Mouse (Mus musculus): ENCODE results near the gene Pear1. TPM values are rescaled to one million over a fixed set of nuclear protein-coding genes. Genes with fewer than 3 reads are reported as not detected.
A peak's percentile ranks its signal among the peaks of the same experiment; 100 is the strongest.

Pear1 gene
- total and polyA plus RNA-seq, 3 experiments, result 0.20 to 1.2 (median 0.46) TPM

DNA sequence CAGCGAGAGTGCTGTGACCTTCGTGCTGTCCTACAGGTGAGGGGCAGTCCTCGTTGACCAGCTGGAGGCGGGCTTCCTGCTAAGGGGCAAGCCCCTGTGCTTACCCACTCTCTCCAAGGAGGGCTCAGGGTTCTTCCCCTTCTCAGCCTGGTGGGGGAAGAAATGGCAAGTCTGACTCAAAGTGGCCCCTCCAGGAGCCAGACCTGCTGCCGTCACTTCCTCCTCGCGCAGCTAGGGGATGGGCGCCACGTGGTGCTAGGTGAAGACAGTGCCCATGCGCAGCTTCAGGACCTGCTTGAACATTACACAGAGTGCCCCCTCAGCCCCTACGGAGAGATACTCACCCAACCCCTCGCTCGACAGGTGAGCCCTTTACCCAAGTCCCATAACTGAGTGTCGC is 25.0 kb upstream of the Pear1 start (continued):
- TF ChIP-seq CHD1 (IDR thresholded peaks at IDR 0.05; ENCODE audit: low read depth, low read length) (no peak), ZMIZ1 (IDR thresholded peaks at IDR 0.05; ENCODE audit: low read depth, low read length) (no peak; the same call in 1 of the 2 replicates), USF2 (conservative IDR thresholded peaks at IDR 0.05; ENCODE audit: low read depth, low read length) (peak; percentile 77), SIN3A (IDR thresholded peaks at IDR 0.05; ENCODE audit: low read length) (peak; percentile 97)

DNA sequence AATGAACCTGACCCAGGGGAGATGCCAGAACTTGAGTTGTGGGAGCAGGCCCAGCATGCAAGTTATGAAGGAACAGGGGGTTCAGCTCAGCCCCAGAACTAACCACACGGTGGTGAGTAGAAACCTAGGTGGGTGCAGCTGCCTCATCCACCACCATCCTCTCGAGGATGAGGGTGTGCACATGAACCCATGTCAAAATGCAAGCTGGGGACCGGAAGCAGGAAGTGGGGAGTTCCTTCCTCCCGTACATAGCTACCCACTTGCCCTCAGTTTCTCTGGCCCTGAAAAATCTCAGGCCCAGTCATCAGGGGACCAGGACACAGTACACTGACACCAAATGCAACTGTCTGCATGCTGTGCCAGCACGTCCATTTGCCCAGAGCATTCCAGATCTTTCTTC is 23.6 kb upstream of the Pear1 start:
- Histone ChIP-seq H3K9ac (ENCODE audit: insufficient read depth, low read depth) (peak overlapping the region; percentile 73), H3K9me3 (replicated peaks; ENCODE audit: low read length) (no peaks in the 10 kb centered on the region), H3K27ac (ENCODE audit: insufficient read depth, low read depth) (peak overlapping the region; percentile 65; the same call in 1 of the 2 replicates), H3K4me1 (ENCODE audit: control insufficient read depth in 1 of 2, insufficient read depth in 2 of 2) (peaks cover 7 to 59% of the 10 kb centered on the region in 2 experiments; a peak in 3 of 4 replicates), H3K79me2 (replicated peaks; ENCODE audit: control insufficient read depth, extremely low read depth, insufficient read depth, poor library complexity, severe bottlenecking) (0 out of 2 replicates have a peak, but pooled peaks cover 2% of the 10 kb centered on the region), H3K4me3 (replicated peaks in 1 of 3; ENCODE audit: low read depth in 2 of 3, low read length in 2 of 3, poor library complexity in 1 of 3) (peak overlapping the region; percentile 59 to 86 (median 66)), H3K27me3 (replicated peaks) (no peaks in the 10 kb centered on the region), H3K36me3 (replicated peaks in 1 of 2; ENCODE audit: control insufficient read depth in 1 of 2, insufficient read depth in 1 of 2, low read length in 1 of 2) (peaks cover 17 to 35% of the 10 kb centered on the region in 2 experiments), H3K4me2 (ENCODE audit: insufficient read depth, low read depth, poor library complexity, severe bottlenecking) (peak overlapping the region; percentile 81)
- in situ Hi-C loops (cut with MboI; ENCODE audit: low pct_ligation_motif_present, low pct_unique_long_range_greater_than_20kb, low sequenced_read_pairs), result no loop called here
- no peak for TF ChIP-seq PAX5 (IDR thresholded peaks at IDR 0.05; ENCODE audit: low read length)
- peak; percentile 27; the same call in 1 of the 2 replicates for TF ChIP-seq MAX (IDR thresholded peaks at IDR 0.05; ENCODE audit: low read length)
- no peak for TF ChIP-seq IRF4 (IDR thresholded peaks at IDR 0.05; ENCODE audit: low read depth, low read length)
- no peak for TF ChIP-seq MAZ (IDR thresholded peaks at IDR 0.05; ENCODE audit: low read depth, low read length)
- 0 out of 2 replicates have a peak, but pooled peaks have one; percentile 42 for TF ChIP-seq MXI1 (IDR thresholded peaks at IDR 0.05; ENCODE audit: low read depth, low read length)
- TF ChIP-seq CHD1 (IDR thresholded peaks at IDR 0.05; ENCODE audit: low read depth, low read length), result no peak
- TF ChIP-seq MAFK (IDR thresholded peaks at IDR 0.05; ENCODE audit: insufficient replicate concordance, low read length), result no peak
- TF ChIP-seq POLR2AphosphoS2 (IDR thresholded peaks at IDR 0.05; ENCODE audit: low read depth, low read length), result no peak
- no peak for TF ChIP-seq JUND (conservative IDR thresholded peaks at IDR 0.05; ENCODE audit: low read depth, low read length)
- peak; percentile 80 for TF ChIP-seq SIN3A (IDR thresholded peaks at IDR 0.05; ENCODE audit: low read length)
- TF ChIP-seq USF2 (conservative IDR thresholded peaks at IDR 0.05; ENCODE audit: low read depth, low read length), result no peak
- TF ChIP-seq TCF12 (IDR thresholded peaks at IDR 0.05; ENCODE audit: low read depth, low read length), result peak; percentile 25; the same call in 1 of the 2 replicates
- no peak for TF ChIP-seq RCOR1 (conservative IDR thresholded peaks at IDR 0.05; ENCODE audit: low read depth, low read length)
- no peak; the same call in 1 of the 2 replicates for TF ChIP-seq ZMIZ1 (IDR thresholded peaks at IDR 0.05; ENCODE audit: low read depth, low read length)
- 0 out of 2 replicates have a peak, but pooled peaks have one; percentile 35 for TF ChIP-seq TBP (conservative IDR thresholded peaks at IDR 0.05; ENCODE audit: low read depth, low read length)
- no peak for TF ChIP-seq EP300 (IDR thresholded peaks at IDR 0.05; ENCODE audit: low read length)
- TF ChIP-seq ETS1 (conservative IDR thresholded peaks at IDR 0.05; ENCODE audit: low read depth, low read length), result 0 out of 2 replicates have a peak, but pooled peaks have one; percentile 15
- TF ChIP-seq ELF1 (IDR thresholded peaks at IDR 0.05; ENCODE audit: low read depth, low read length), result peak; percentile 93
- TF ChIP-seq MYC (IDR thresholded peaks at IDR 0.05; ENCODE audit: low read depth, low read length), result peak; percentile 79
- no peak for TF ChIP-seq ZC3H11A (IDR thresholded peaks at IDR 0.05; ENCODE audit: low read depth, low read length)
- TF ChIP-seq UBTF (IDR thresholded peaks at IDR 0.05; ENCODE audit: low read depth, low read length), result no peak
- TF ChIP-seq JUN (IDR thresholded peaks at IDR 0.05; ENCODE audit: insufficient read depth, low read depth, low read length), result no peak
- no peak for TF ChIP-seq ZNF384 (IDR thresholded peaks at IDR 0.05; ENCODE audit: low read depth, low read length)
- TF ChIP-seq GABPA (IDR thresholded peaks at IDR 0.05; ENCODE audit: insufficient replicate concordance, low read depth, low read length), result no peak
- TF ChIP-seq POLR2A (IDR thresholded peaks at IDR 0.05; ENCODE audit: low read depth, low read length), result peak; percentile 48; the same call in 1 of the 2 replicates
- TF ChIP-seq E2F4 (IDR thresholded peaks at IDR 0.05; ENCODE audit: insufficient replicate concordance, low read depth, low read length), result no peak
- TF ChIP-seq BHLHE40 (IDR thresholded peaks at IDR 0.05; ENCODE audit: low read depth, low read length), result no peak
- peak; percentile 26; the same call in 1 of the 2 replicates for TF ChIP-seq NELFE (IDR thresholded peaks at IDR 0.05; ENCODE audit: low read depth, low read length)
- no peak for TF ChIP-seq USF1 (IDR thresholded peaks at IDR 0.05; ENCODE audit: low read depth, low read length)
- TF ChIP-seq HCFC1 (IDR thresholded peaks at IDR 0.05; ENCODE audit: low read depth, low read length), result peak; percentile 67
- no peak for TF ChIP-seq KAT2A (IDR thresholded peaks at IDR 0.05; ENCODE audit: insufficient replicate concordance, low read length)
- no peak for TF ChIP-seq ZKSCAN1 (IDR thresholded peaks at IDR 0.05; ENCODE audit: borderline replicate concordance, low read depth, low read length)
- dilution Hi-C loops (cut with MboI; ENCODE audit: extremely low pct_ligation_motif_present, extremely low pct_unique_long_range_greater_than_20kb, low sequenced_read_pairs), result no loop called here
- peak; percentile 63 for DNase-seq (ENCODE audit: extremely low read depth)

All from CH12.LX (cell line).